Mouse (Mus musculus) ES-Bruce4 (cell line): ENCODE measurements around the gene Zeb2. TPM values are rescaled to one million over a fixed set of nuclear protein-coding genes. Genes with fewer than 3 reads are reported as not detected.

ENCODE experiments used
- H3K27ac ChIP-seq: 2 replicates; pipeline ENCODE4 v1.5.1; 2012; ENCODE audit warnings: low read length, inconsistent platforms; ENCODE audit not compliant: insufficient read depth
- H3K27me3 ChIP-seq: 2 replicates; pipeline ENCODE4 v1.6.1; 2012; ENCODE audit warnings: mild to moderate bottlenecking, low read length, inconsistent platforms; ENCODE audit not compliant: control insufficient read depth, poor library complexity, insufficient read depth, severe bottlenecking
- H3K36me3 ChIP-seq: 2 replicates; pipeline ENCODE4 v1.6.1; 2012; ENCODE audit warnings: inconsistent platforms, mild to moderate bottlenecking, low read length, moderate library complexity; ENCODE audit not compliant: control insufficient read depth, poor library complexity, insufficient read depth, severe bottlenecking
- H3K4me1 ChIP-seq: one replicate; pipeline ENCODE4 v1.8.1; 2011; ENCODE audit warnings: low read length; ENCODE audit not compliant: control insufficient read depth, insufficient read depth
- H3K4me3 ChIP-seq: 2 replicates; pipeline ENCODE4 v1.5.1; 2011; ENCODE audit warnings: low read depth, mild to moderate bottlenecking, low read length
- H3K9ac ChIP-seq: 2 replicates; pipeline ENCODE4 v1.6.1; 2012; ENCODE audit warnings: low read depth, mild to moderate bottlenecking, inconsistent platforms; ENCODE audit not compliant: poor library complexity, severe bottlenecking
- H3K9me3 ChIP-seq: replicated peaks from 2 replicates; pipeline ENCODE4 v1.6.1; 2012; ENCODE audit warnings: mild to moderate bottlenecking, low read length, inconsistent platforms; ENCODE audit not compliant: control insufficient read depth, poor library complexity, insufficient read depth, severe bottlenecking
- CTCF ChIP-seq: IDR thresholded peaks from one replicate; pipeline ENCODE4 v1.8.1; 2011; ENCODE audit warnings: low read depth, low read length
- EP300 ChIP-seq: IDR thresholded peaks from 2 replicates; pipeline ENCODE4 v1.6.1; 2011; ENCODE audit warnings: low read depth, low read length; ENCODE audit not compliant: insufficient read depth
- POLR2A ChIP-seq: IDR thresholded peaks from one replicate; pipeline ENCODE4 v1.8.1; 2011; ENCODE audit warnings: low read length; ENCODE audit not compliant: insufficient read depth
- polyA plus RNA-seq: library from polyadenylated mRNA; stranded (reverse); fragments of >200 nt; gene quantifications from 2 replicates; pipeline ENCODE4 v1.2.4, GENCODE M21; 2011; ENCODE audit warnings: low read depth; ENCODE audit not compliant: missing spikeins, insufficient read depth, insufficient read length

Gene Zeb2
- polyA plus RNA-seq, 1 experiment, result 2.1 TPM

DNA sequence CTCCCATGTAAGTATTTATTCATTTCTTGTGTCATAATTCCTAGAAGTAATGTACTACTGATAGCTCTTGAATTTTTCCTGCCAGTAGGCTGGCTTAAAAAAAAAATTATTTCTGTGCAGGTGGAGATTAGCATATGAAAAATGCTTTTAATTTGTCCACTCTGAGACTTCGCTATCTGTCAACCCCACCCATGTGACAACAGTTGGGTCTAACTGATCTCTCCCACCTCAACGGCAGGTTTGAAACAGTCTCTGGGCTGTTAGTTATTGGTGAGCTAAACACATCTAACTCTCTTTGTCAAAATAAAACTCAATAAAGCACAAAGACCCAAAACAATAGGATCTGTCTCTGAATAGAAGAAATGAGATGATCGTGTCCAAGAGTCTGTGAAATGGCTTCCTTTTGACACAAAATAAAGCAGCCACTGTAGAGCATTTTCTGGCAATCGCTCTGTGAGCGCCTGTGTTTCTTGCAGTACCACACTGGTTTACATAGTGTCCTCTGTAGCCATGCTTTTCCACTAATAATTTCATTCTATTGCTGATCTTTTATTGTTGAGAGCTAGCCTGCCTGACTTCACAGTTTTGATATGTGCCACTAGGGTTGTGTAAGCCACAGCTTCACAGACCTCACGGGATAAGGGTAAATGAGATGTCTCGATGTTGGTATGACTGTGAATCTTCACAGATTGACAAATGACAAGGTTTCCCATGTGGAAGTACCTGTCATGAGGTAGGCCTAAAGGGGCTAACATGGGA is 48.2 kb downstream of the Zeb2 start:
- no peaks in the 10 kb centered on the region for H3K9me3 ChIP-seq
- H3K9ac ChIP-seq, result no peak overlapping the region

DNA sequence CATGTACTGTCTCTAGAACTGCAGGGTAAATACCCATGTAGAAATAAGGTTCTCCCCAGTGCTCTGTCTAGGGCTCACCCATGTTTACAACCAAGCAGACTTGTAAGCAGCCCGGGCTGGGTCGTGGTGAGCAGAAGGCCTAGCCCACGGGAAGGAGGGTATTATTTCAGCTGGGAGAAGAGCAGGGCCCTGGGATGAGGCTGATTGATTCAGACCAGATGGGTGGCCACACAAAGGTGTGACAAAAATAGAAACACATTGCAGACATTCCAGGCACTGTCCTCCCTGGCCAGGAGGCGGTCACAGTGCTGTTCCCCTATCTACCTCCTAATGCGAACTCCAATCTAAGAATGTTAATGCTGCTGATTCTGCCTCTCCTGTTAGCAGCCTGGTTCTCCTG is 50.1 kb downstream of the Zeb2 start:
- Histone ChIP-seq H3K36me3 (no peaks in the 10 kb centered on the region), H3K27ac (no peak overlapping the region), H3K9me3 (no peaks in the 10 kb centered on the region), H3K9ac (no peak overlapping the region), H3K27me3 (no peaks in the 10 kb centered on the region; the same call in 1 of the 2 replicates), H3K4me3 (no peak overlapping the region), H3K4me1 (peaks cover 2% of the 10 kb centered on the region)
- TF ChIP-seq POLR2A, result no peak

More for the DNA sequence above, 48.2 kb downstream of the Zeb2 start:
- TF ChIP-seq CTCF (no peak), POLR2A (no peak), EP300 (no peak)
- H3K27ac ChIP-seq, result no peak overlapping the region
- H3K4me3 ChIP-seq, result no peak overlapping the region
- H3K27me3 ChIP-seq, result no peaks in the 10 kb centered on the region; the same call in 1 of the 2 replicates
- no peaks in the 10 kb centered on the region for H3K36me3 ChIP-seq
- H3K4me1 ChIP-seq, result peaks cover 2% of the 10 kb centered on the region

DNA sequence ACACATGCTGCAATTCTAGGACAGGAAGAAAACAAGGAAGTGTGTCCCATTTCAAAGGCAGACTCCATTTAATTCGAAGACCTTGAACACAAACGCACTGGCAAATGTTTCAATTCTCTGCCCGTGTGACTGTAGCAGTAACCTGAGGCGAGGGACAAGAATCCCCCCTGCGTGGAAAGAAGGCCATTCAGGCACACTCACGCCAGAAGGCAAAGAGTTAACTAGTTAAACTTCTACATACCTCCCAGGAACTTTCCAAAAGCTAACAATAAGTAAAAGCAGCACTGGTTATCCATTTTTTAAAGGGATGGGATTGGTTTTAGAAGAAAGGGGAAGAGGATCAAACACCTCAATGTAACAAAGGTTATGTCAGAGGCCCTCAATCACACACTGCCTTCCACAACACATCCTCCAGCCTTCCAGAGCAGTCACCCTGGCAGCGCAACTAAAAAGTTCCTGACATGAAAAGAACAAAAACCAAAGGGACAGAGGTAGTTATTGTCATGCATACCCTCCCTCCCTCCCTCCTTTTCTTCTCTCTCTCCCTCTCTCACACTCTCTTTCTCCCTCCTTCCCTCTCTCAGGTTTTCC is 53.8 kb downstream of the Zeb2 start:
- TF ChIP-seq EP300 (no peak), POLR2A (no peak), CTCF (no peak)
- H3K4me3 ChIP-seq, result no peak overlapping the region
- no peak overlapping the region for H3K9ac ChIP-seq
- no peaks in the 10 kb centered on the region for H3K9me3 ChIP-seq
- H3K4me1 ChIP-seq, result peaks cover 2% of the 10 kb centered on the region
- no peaks in the 10 kb centered on the region for H3K36me3 ChIP-seq
- no peak overlapping the region for H3K27ac ChIP-seq
- H3K27me3 ChIP-seq, result no peaks in the 10 kb centered on the region; the same call in 1 of the 2 replicates

DNA sequence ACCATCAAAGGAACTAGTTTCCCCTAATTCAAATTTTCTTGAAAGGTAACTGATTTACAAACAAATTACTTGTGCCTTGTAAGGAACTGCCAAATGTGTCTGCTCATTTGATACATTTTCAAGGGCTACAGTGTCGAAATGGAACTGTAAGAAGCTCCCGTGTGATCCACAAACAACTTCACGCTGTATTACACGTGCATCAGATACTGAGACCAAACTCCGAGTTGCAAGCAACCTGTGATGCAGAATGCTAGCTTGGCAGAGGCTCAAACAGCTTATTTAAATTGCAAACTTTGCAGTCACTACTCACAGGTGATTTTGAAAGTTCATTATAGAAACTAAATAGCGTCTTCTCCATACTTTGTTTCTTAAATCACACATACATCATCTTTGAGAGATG is 55.1 kb downstream of the Zeb2 start:
- TF ChIP-seq EP300, result no peak
- TF ChIP-seq POLR2A, result no peak
- TF ChIP-seq CTCF, result no peak
- H3K27ac ChIP-seq, result no peak overlapping the region
- H3K4me3 ChIP-seq, result no peak overlapping the region
- peaks cover under 1% of the 10 kb centered on the region for H3K4me1 ChIP-seq
- no peaks in the 10 kb centered on the region; the same call in 1 of the 2 replicates for H3K27me3 ChIP-seq
- no peak overlapping the region for H3K9ac ChIP-seq
- H3K36me3 ChIP-seq, result no peaks in the 10 kb centered on the region
- H3K9me3 ChIP-seq, result no peaks in the 10 kb centered on the region

DNA sequence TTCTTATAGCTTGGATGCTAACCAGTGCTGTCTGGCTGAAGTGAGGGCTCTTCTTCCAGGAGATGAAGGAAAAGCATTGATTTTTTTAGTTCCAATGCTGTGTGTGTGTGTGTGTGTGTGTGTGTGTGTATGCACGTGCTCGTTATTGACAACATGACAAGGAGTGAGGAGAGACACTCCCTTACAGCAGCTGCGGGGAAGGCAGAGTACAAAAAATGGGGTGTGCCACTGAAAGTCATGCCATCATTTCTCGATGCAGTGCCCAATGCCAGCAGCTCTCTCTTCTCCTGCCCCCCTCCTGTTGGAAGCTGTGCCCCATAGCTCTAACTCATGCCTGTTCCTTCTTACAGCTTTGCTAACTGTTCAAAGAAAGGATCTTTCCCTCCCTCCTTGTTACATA is 56.4 kb downstream of the Zeb2 start:
- Histone ChIP-seq H3K4me1 (no peaks in the 10 kb centered on the region), H3K27me3 (no peaks in the 10 kb centered on the region; the same call in 1 of the 2 replicates), H3K9ac (no peak overlapping the region), H3K9me3 (no peaks in the 10 kb centered on the region), H3K27ac (no peak overlapping the region), H3K36me3 (no peaks in the 10 kb centered on the region), H3K4me3 (no peak overlapping the region)
- TF ChIP-seq CTCF (no peak), POLR2A (no peak), EP300 (no peak)

DNA sequence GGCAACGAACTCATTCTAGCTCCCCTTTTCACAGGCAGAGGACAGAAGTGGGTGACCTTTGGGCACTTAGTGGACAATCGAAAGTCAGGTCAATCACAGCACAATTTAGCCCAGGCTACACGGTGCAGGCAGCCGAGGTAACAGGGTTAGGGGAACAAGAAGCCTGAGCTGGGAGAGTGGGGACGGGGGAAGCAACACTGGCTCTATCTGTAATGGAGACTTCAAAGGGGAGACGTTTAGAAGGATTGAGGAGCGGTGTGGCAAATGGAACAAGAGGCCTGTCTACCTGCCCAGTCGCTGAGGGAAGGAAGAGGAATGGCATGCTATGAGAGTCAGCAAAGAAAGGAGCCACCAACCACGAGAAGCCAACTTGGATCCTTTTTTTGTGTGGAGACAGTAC is 57.0 kb downstream of the Zeb2 start:
- no peak overlapping the region for H3K9ac ChIP-seq
- H3K27ac ChIP-seq, result no peak overlapping the region
- no peaks in the 10 kb centered on the region for H3K9me3 ChIP-seq
- no peaks in the 10 kb centered on the region; the same call in 1 of the 2 replicates for H3K27me3 ChIP-seq
- no peaks in the 10 kb centered on the region for H3K36me3 ChIP-seq
- H3K4me1 ChIP-seq, result no peaks in the 10 kb centered on the region
- TF ChIP-seq CTCF (no peak), POLR2A (no peak), EP300 (no peak)
- H3K4me3 ChIP-seq, result no peak overlapping the region
